Mouse (Mus musculus) intestine, postnatal 0 days (tissue): ENCODE results near the gene Bid. TPM values are rescaled to one million over a fixed set of nuclear protein-coding genes. Genes with fewer than 3 reads are reported as not detected.

Source experiments
- ATAC-seq: fragments of 200-750 bp; cut with Nextera tagmentation; 2 replicates; pipeline ENCODE4 v1.8.0; 2017; ENCODE audit warnings: mild to moderate bottlenecking, moderate TSS enrichment, moderate library complexity
- H3K27ac ChIP-seq: fragments of 300-500 bp; sonication (generic); 2 replicates; pipeline ENCODE4 v1.5.1; 2014; ENCODE audit warnings: mild to moderate bottlenecking, low read depth, low read length, moderate library complexity
- H3K27me3 ChIP-seq: fragments of 300-500 bp; sonication (generic); replicated peaks from 2 replicates; pipeline ENCODE4 v1.6.1; 2014; ENCODE audit warnings: low read length, mixed read lengths; ENCODE audit not compliant: control insufficient read depth, insufficient read depth
- H3K36me3 ChIP-seq: fragments of 300-500 bp; sonication (generic); 2 replicates; pipeline ENCODE4 v1.6.1; 2014; ENCODE audit warnings: mild to moderate bottlenecking, moderate library complexity; ENCODE audit not compliant: control insufficient read depth, insufficient read depth
- H3K4me1 ChIP-seq: fragments of 300-500 bp; sonication (generic); replicated peaks from 2 replicates; pipeline ENCODE4 v1.6.1; 2014; ENCODE audit warnings: antibody characterized with exemption, low read length, mixed read lengths; ENCODE audit not compliant: control insufficient read depth, insufficient read depth
- H3K4me2 ChIP-seq: fragments of 300-500 bp; sonication (generic); replicated peaks from 2 replicates; pipeline ENCODE4 v1.6.1; 2014; ENCODE audit warnings: low read depth, mild to moderate bottlenecking, moderate library complexity
- H3K4me3 ChIP-seq: fragments of 300-500 bp; sonication (generic); 2 replicates; pipeline ENCODE4 v1.5.1; 2014; ENCODE audit warnings: low read depth, low read length
- H3K9ac ChIP-seq: fragments of 300-500 bp; sonication (generic); 2 replicates; pipeline ENCODE4 v1.6.1; 2014; ENCODE audit warnings: mild to moderate bottlenecking, low read depth, low read length
- H3K9me3 ChIP-seq: fragments of 300-500 bp; sonication (generic); 2 replicates; pipeline ENCODE4 v1.6.1; 2016; ENCODE audit warnings: mixed run types; ENCODE audit not compliant: control insufficient read depth
- CTCF ChIP-seq: sonication (generic); IDR thresholded peaks from 2 replicates; pipeline ENCODE4 v1.5.1; 2016; ENCODE audit warnings: low read depth, mild to moderate bottlenecking, control low read depth, antibody characterized with exemption, moderate library complexity
- WGBS: fragments of 180-500 bp; shearing (Covaris S2); extraction: QIAGEN DNeasy Blood & Tissue Kit; methylation state at CpG from one replicate; pipeline ENCODE4 v1.1.7; 2014; 5-methylcytosine and 5-hydroxymethylcytosine counted together
- polyA plus RNA-seq: library from polyadenylated mRNA; unstranded; fragments of >200 nt; fragmentation: Nextera tagmentation; extraction: Ambion mirVana; gene quantifications from 2 replicates; pipeline ENCODE4 v1.2.1, GENCODE M21; 2015

Bid gene
- polyA plus RNA-seq: 24.8 and 28.6 TPM in 2 replicates

DNA sequence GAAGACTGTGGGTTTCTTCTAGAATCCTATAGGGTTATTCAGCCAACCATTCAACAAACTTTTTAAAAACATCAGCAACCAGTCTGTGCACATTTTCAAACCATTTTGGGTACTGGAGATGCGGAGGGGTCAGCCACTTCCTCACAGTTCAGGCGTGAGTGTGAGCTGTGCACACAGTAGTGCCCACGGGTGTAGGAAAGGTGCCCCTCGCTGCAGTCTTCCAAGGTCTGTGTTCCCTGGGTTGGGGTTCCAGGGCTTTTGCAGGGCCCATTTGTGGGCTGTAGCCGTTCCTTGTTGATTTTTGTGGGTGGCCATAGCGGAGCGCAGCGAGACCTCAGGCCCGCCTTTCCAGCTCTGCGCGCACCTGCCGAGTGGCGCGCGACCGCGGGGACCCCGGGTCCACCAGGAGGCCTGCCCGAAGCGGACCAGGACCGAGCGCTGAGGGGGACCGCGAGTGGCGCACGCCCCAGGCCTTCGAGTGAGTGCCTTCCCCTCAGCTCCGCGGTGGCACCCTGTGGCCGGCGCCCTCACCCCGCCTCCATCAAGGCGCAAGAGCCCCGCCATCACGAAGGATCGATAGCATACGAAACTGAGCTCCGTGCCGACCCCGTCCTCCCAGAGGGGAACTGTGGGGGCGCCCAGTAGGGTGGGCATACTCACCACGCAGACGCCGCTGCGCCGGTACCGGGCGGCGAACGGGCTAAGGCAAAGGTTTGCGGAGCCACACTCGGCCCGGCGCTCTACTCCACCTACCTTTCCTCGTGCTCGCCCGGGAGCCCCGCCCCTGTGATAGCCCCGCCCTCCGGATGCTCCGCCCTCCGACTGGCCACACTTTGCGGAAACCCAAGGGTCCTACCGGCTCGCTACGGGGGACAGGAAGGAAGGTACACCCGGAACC lies at the start of gene Bid:
Gene Bid, minus strand, starts transcription at position 780 of the 898 bp plus-strand sequence.
- ATAC-seq: peak; percentile 87
- Histone ChIP-seq H3K27ac (peak within 1 kb of the TSS; percentile 75; the same call in 1 of the 2 replicates), H3K9me3 (no peaks in the 10 kb centered on the region), H3K4me2 (peak within 1 kb of the TSS; percentile 97), H3K4me1 (0 out of 2 replicates have a peak, but pooled peaks cover 3% of the 10 kb centered on the region), H3K4me3 (peak within 1 kb of the TSS; percentile 65), H3K27me3 (no peaks in the 10 kb centered on the region), H3K36me3 (no peaks in the 10 kb centered on the region), H3K9ac (peak within 1 kb of the TSS; percentile 60)
- no peak for TF ChIP-seq CTCF
- WGBS: 2% methylated on average over 67 of the region's 67 CpGs

GRCm38 (mm10) chr6:120965814-120966213 lies 49.2 kb upstream of the Bid start:
- H3K27ac ChIP-seq: no peak overlapping the region
- no peak overlapping the region for H3K4me3 ChIP-seq
- H3K4me2 ChIP-seq: no peak overlapping the region
- no peaks in the 10 kb centered on the region for H3K9me3 ChIP-seq
- no peaks in the 10 kb centered on the region for H3K27me3 ChIP-seq
- ATAC-seq: no peak
- no peaks in the 10 kb centered on the region for H3K4me1 ChIP-seq
- no peak for TF ChIP-seq CTCF
- peaks cover 10% of the 10 kb centered on the region; the same call in 1 of the 2 replicates for H3K36me3 ChIP-seq
- 68% methylated on average over 13 of the region's 13 CpGs for WGBS
- H3K9ac ChIP-seq: no peak overlapping the region

GRCm38 (mm10) chr6:120964179-120964578 lies 47.5 kb upstream of the Bid start:
- no peak for TF ChIP-seq CTCF
- no peak overlapping the region for H3K9ac ChIP-seq
- 90% methylated on average over 3 of the region's 3 CpGs for WGBS
- no peaks in the 10 kb centered on the region for H3K27me3 ChIP-seq
- ATAC-seq: no peak
- H3K4me3 ChIP-seq: no peak overlapping the region
- H3K4me1 ChIP-seq: no peaks in the 10 kb centered on the region
- H3K27ac ChIP-seq: no peak overlapping the region
- no peaks in the 10 kb centered on the region for H3K9me3 ChIP-seq
- peaks cover 5% of the 10 kb centered on the region; the same call in 1 of the 2 replicates for H3K36me3 ChIP-seq
- H3K4me2 ChIP-seq: no peak overlapping the region

DNA sequence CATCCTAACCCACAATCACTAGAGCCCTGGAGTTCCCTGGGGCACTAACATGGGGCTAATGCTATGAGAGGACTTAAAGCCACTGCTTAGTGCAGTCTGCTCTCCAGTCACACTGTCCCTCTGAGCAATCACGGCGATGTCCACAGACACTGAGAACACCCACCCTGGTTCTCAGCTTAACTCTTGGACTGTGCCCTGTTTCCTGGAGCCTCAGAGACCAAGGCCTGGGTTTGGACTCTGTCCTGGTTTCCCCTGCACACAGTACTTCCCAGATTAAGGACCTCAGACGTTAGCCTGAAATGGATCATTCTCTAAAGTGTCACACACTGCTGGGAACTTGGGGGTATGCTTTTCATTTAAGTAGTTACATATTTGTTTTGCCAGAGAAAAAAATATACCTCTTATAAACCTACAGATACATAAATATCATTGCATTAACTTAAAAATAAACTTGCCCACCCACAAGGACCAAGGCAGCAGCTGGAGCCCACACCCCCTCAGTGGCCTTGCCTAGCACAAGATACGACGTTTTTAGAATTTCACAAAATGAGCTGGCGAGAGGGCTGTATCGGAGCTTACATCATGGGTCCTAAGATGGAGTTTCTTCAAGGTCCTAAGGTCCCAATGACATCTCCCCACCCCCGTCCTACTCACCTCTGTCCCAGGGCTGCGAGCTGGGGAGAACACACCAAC lies 43.8 kb upstream of the Bid start:
- Histone ChIP-seq H3K9ac (no peak overlapping the region), H3K27me3 (no peaks in the 10 kb centered on the region), H3K27ac (no peak overlapping the region), H3K9me3 (no peaks in the 10 kb centered on the region), H3K4me2 (no peak overlapping the region), H3K36me3 (peaks cover 27% of the 10 kb centered on the region), H3K4me3 (no peak overlapping the region), H3K4me1 (no peaks in the 10 kb centered on the region)
- ATAC-seq: no peak
- no peak for TF ChIP-seq CTCF
- 83% methylated on average over 9 of the region's 9 CpGs for WGBS

DNA sequence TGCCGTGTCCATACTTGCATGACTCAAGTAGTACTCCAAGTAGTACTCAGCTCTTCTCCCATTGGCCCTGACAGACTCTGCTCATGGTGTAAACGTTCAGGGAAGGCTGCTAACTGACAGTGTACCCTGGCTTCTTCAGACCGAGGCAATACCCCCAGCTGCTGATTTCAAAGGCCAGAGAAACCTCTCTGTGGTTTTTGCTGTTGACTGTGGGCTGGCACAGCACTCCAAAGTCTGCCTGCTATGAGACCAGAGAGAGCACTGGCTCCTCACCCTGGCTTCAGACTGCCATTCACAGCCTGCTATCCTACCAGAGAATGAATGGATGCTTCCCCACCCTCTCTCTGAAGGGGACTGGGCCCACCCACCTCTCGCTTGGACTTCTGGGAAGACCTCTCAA lies 40.7 kb upstream of the Bid start:
- Histone ChIP-seq H3K4me1 (no peaks in the 10 kb centered on the region), H3K36me3 (peaks cover 27% of the 10 kb centered on the region), H3K9me3 (no peaks in the 10 kb centered on the region), H3K9ac (no peak overlapping the region), H3K27me3 (no peaks in the 10 kb centered on the region), H3K27ac (no peak overlapping the region), H3K4me2 (no peak overlapping the region), H3K4me3 (no peak overlapping the region)
- no peak for ATAC-seq
- 68% methylated on average over 4 of the region's 4 CpGs for WGBS
- no peak for TF ChIP-seq CTCF
